Mouse (Mus musculus) G1E (cell line): ENCODE measurements around the gene Mtx1.

Experiments used
- CTCF ChIP-seq: IDR thresholded peaks from 2 replicates; pipeline ENCODE4 v1.5.1; 2012; ENCODE audit warnings: low read depth, low read length, inconsistent platforms, mixed read lengths
- GATA1 ChIP-seq: IDR thresholded peaks from 2 replicates; pipeline ENCODE4 v1.6.1; 2012; ENCODE audit warnings: borderline replicate concordance, low read length, inconsistent platforms, mixed read lengths

GRCm38 (mm10) chr3:89266439-89266893, 39.6 kb upstream of the Mtx1 start:
- TF ChIP-seq GATA1 (no peak), CTCF (no peak)
